Mouse (Mus musculus): ENCODE measurements around the gene Dnmt3b. TPM values are rescaled to one million over a fixed set of nuclear protein-coding genes. Genes with fewer than 3 reads are reported as not detected.

Gene Dnmt3b
- total and polyA plus RNA-seq, 3 experiments: 5.3 to 9.4 (median 8.4) TPM

GRCm38 (mm10) chr2:153611241-153611630 lies 38.0 kb upstream of the Dnmt3b start:
- Histone ChIP-seq H3K27me3 (replicated peaks) (no peaks in the 10 kb centered on the region), H3K36me3 (replicated peaks in 1 of 2; ENCODE audit: control insufficient read depth in 1 of 2, insufficient read depth in 1 of 2, low read length in 1 of 2) (peaks cover 4 to 6% of the 10 kb centered on the region in 2 experiments), H3K4me2 (ENCODE audit: insufficient read depth, low read depth, poor library complexity, severe bottlenecking) (no peak overlapping the region), H3K9me3 (replicated peaks; ENCODE audit: low read length) (no peaks in the 10 kb centered on the region), H3K9ac (ENCODE audit: insufficient read depth, low read depth) (no peak overlapping the region), H3K79me2 (replicated peaks; ENCODE audit: control insufficient read depth, extremely low read depth, insufficient read depth, poor library complexity, severe bottlenecking) (no peaks in the 10 kb centered on the region), H3K4me3 (replicated peaks in 1 of 3; ENCODE audit: low read depth in 2 of 3, low read length in 2 of 3, poor library complexity in 1 of 3) (no peak overlapping the region), H3K27ac (ENCODE audit: insufficient read depth, low read depth) (no peak overlapping the region), H3K4me1 (ENCODE audit: control insufficient read depth in 1 of 2, insufficient read depth in 2 of 2) (peaks cover 0 to 21% of the 10 kb centered on the region in 2 experiments; a peak in 3 of 4 replicates)
- in situ Hi-C loops (cut with MboI; ENCODE audit: low pct_ligation_motif_present, low pct_unique_long_range_greater_than_20kb, low sequenced_read_pairs): no loop called here
- dilution Hi-C loops (cut with MboI; ENCODE audit: extremely low pct_ligation_motif_present, extremely low pct_unique_long_range_greater_than_20kb, low sequenced_read_pairs): no loop called here
- no peak for DNase-seq (ENCODE audit: extremely low read depth)
- TF ChIP-seq NELFE (IDR thresholded peaks at IDR 0.05; ENCODE audit: low read depth, low read length) (no peak), ETS1 (conservative IDR thresholded peaks at IDR 0.05; ENCODE audit: low read depth, low read length) (no peak), ZNF384 (IDR thresholded peaks at IDR 0.05; ENCODE audit: low read depth, low read length) (no peak), MAZ (IDR thresholded peaks at IDR 0.05; ENCODE audit: low read depth, low read length) (no peak), CHD1 (IDR thresholded peaks at IDR 0.05; ENCODE audit: low read depth, low read length) (no peak), MEF2A (IDR thresholded peaks at IDR 0.05; ENCODE audit: borderline replicate concordance, low read depth, low read length) (no peak), ELF1 (IDR thresholded peaks at IDR 0.05; ENCODE audit: low read depth, low read length) (no peak), ZC3H11A (IDR thresholded peaks at IDR 0.05; ENCODE audit: low read depth, low read length) (no peak), E2F4 (IDR thresholded peaks at IDR 0.05; ENCODE audit: insufficient replicate concordance, low read depth, low read length) (no peak), USF1 (IDR thresholded peaks at IDR 0.05; ENCODE audit: low read depth, low read length) (no peak), MAFK (IDR thresholded peaks at IDR 0.05; ENCODE audit: insufficient replicate concordance, low read length) (no peak), TBP (conservative IDR thresholded peaks at IDR 0.05; ENCODE audit: low read depth, low read length) (no peak), EP300 (IDR thresholded peaks at IDR 0.05; ENCODE audit: low read length) (no peak), SMC3 (IDR thresholded peaks at IDR 0.05; ENCODE audit: low read depth, low read length) (no peak), RAD21 (IDR thresholded peaks at IDR 0.05; ENCODE audit: low read depth, low read length) (no peak), ZMIZ1 (IDR thresholded peaks at IDR 0.05; ENCODE audit: low read depth, low read length) (no peak), HCFC1 (IDR thresholded peaks at IDR 0.05; ENCODE audit: low read depth, low read length) (no peak), RCOR1 (conservative IDR thresholded peaks at IDR 0.05; ENCODE audit: low read depth, low read length) (no peak), IRF4 (IDR thresholded peaks at IDR 0.05; ENCODE audit: low read depth, low read length) (no peak), USF2 (conservative IDR thresholded peaks at IDR 0.05; ENCODE audit: low read depth, low read length) (no peak)

DNA sequence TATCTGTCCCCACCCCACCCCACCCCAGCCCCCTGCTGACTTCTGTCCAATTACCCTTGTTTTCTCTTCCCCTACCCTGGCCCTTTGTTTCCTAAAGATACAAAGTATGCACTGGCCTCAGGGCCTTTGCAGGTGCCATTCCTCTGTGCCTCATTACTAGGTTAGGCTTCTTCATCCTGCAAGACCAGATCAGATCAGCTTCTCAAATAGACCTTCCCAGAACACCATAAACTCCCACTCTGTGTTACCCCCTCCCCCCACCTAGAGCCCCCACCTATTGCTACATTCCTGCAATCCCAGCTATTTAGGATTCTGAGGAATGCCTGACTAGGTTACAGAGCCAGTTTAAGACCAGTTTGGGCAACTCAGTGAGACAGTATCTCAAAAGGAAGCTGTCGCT lies 37.5 kb upstream of the Dnmt3b start:
- Histone ChIP-seq H3K27me3 (replicated peaks) (no peaks in the 10 kb centered on the region), H3K79me2 (replicated peaks; ENCODE audit: control insufficient read depth, extremely low read depth, insufficient read depth, poor library complexity, severe bottlenecking) (no peaks in the 10 kb centered on the region), H3K36me3 (replicated peaks in 1 of 2; ENCODE audit: control insufficient read depth in 1 of 2, insufficient read depth in 1 of 2, low read length in 1 of 2) (peaks cover 4 to 8% of the 10 kb centered on the region in 2 experiments), H3K4me2 (ENCODE audit: insufficient read depth, low read depth, poor library complexity, severe bottlenecking) (no peak overlapping the region), H3K27ac (ENCODE audit: insufficient read depth, low read depth) (no peak overlapping the region), H3K4me1 (ENCODE audit: control insufficient read depth in 1 of 2, insufficient read depth in 2 of 2) (peaks cover 0 to 21% of the 10 kb centered on the region in 2 experiments; a peak in 3 of 4 replicates), H3K9me3 (replicated peaks; ENCODE audit: low read length) (no peaks in the 10 kb centered on the region), H3K9ac (ENCODE audit: insufficient read depth, low read depth) (no peak overlapping the region), H3K4me3 (replicated peaks in 1 of 3; ENCODE audit: low read depth in 2 of 3, low read length in 2 of 3, poor library complexity in 1 of 3) (no peak overlapping the region)
- dilution Hi-C loops (cut with MboI; ENCODE audit: extremely low pct_ligation_motif_present, extremely low pct_unique_long_range_greater_than_20kb, low sequenced_read_pairs): no loop called here
- no peak for DNase-seq (ENCODE audit: extremely low read depth)
- TF ChIP-seq MAZ (IDR thresholded peaks at IDR 0.05; ENCODE audit: low read depth, low read length): no peak
- TF ChIP-seq JUND (conservative IDR thresholded peaks at IDR 0.05; ENCODE audit: low read depth, low read length): no peak
- TF ChIP-seq MAX (IDR thresholded peaks at IDR 0.05; ENCODE audit: low read length): no peak
- TF ChIP-seq PAX5 (IDR thresholded peaks at IDR 0.05; ENCODE audit: low read length): no peak
- TF ChIP-seq CHD1 (IDR thresholded peaks at IDR 0.05; ENCODE audit: low read depth, low read length): no peak
- TF ChIP-seq ETS1 (conservative IDR thresholded peaks at IDR 0.05; ENCODE audit: low read depth, low read length): no peak
- TF ChIP-seq HCFC1 (IDR thresholded peaks at IDR 0.05; ENCODE audit: low read depth, low read length): no peak
- no peak for TF ChIP-seq KAT2A (IDR thresholded peaks at IDR 0.05; ENCODE audit: insufficient replicate concordance, low read length)
- no peak for TF ChIP-seq ZC3H11A (IDR thresholded peaks at IDR 0.05; ENCODE audit: low read depth, low read length)
- TF ChIP-seq IRF4 (IDR thresholded peaks at IDR 0.05; ENCODE audit: low read depth, low read length): no peak
- no peak for TF ChIP-seq ZNF384 (IDR thresholded peaks at IDR 0.05; ENCODE audit: low read depth, low read length)
- no peak for TF ChIP-seq TBP (conservative IDR thresholded peaks at IDR 0.05; ENCODE audit: low read depth, low read length)
- no peak for TF ChIP-seq NELFE (IDR thresholded peaks at IDR 0.05; ENCODE audit: low read depth, low read length)
- no peak for TF ChIP-seq MYC (IDR thresholded peaks at IDR 0.05; ENCODE audit: low read depth, low read length)
- no peak for TF ChIP-seq NRF1 (IDR thresholded peaks at IDR 0.05; ENCODE audit: low read depth, low read length)
- TF ChIP-seq BHLHE40 (IDR thresholded peaks at IDR 0.05; ENCODE audit: low read depth, low read length): no peak
- no peak for TF ChIP-seq UBTF (IDR thresholded peaks at IDR 0.05; ENCODE audit: low read depth, low read length)
- no peak for TF ChIP-seq ELF1 (IDR thresholded peaks at IDR 0.05; ENCODE audit: low read depth, low read length)
- no peak for TF ChIP-seq MAFK (IDR thresholded peaks at IDR 0.05; ENCODE audit: insufficient replicate concordance, low read length)
- no peak for TF ChIP-seq GABPA (IDR thresholded peaks at IDR 0.05; ENCODE audit: insufficient replicate concordance, low read depth, low read length)
- in situ Hi-C loops (cut with MboI; ENCODE audit: low pct_ligation_motif_present, low pct_unique_long_range_greater_than_20kb, low sequenced_read_pairs): no loop called here
